Mouse (Mus musculus) erythroblast, embryonic 14.5 days (primary cell): ENCODE data around the gene 1700092M07Rik.

Experiments
- GATA1 ChIP-seq: IDR thresholded peaks from 2 replicates; pipeline ENCODE4 v1.6.1; 2012; ENCODE audit warnings: low read length, inconsistent platforms, mixed read lengths
- TAL1 ChIP-seq: IDR thresholded peaks from 3 replicates; pipeline ENCODE4 v1.6.1; 2012; ENCODE audit warnings: low read length, inconsistent platforms, mixed read lengths

DNA sequence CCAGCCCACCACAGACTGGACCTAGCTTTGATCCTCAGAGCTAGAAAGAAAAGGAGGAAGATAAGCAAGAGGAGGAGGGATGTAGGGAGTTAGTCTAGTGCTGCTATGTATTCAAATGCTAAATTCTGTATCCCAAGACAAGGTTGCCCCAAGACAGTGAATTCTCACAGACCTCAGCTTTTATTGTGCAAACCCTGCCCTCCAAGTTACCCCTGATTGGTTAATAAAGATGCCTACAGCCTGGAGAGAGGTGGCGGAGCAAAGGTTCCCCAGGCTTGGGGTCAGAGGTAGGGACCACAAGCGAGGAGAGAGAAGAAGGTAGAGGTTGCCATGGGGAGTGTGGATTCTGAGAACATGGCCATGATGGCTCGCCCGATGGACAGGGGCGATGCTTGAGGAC lies 47.8 kb upstream of the 1700092M07Rik start:
- no peak for TF ChIP-seq GATA1
- TF ChIP-seq TAL1: no peak
